Mouse (Mus musculus) brain, embryonic 18.5 days (tissue): ENCODE measurements around the gene Timm10b.

Experiments
- DNase-seq: peaks from one replicate; pipeline ENCODE4 v3.0.0-alpha.2; 2012; ENCODE audit warnings: low read depth, low spot score

The Timm10b gene

GRCm38 (mm10) chr7:105639756-105640155, at the start of gene Timm10b:
Gene Timm10b, plus strand, starts transcription at chr7:105640056.
- DNase-seq = no peak

- no peak for DNase-seq
These were observed 49.8 kb upstream of the Timm10b start for GRCm38 (mm10) chr7:105590097-105590496.

GRCm38 (mm10) chr7:105602860-105603623, 36.8 kb upstream of the Timm10b start:
- DNase-seq = no peak

- DNase-seq = no peak
These were observed 31.4 kb upstream of the Timm10b start for GRCm38 (mm10) chr7:105608467-105608866.

GRCm38 (mm10) chr7:105611767-105612166, 28.1 kb upstream of the Timm10b start:
- DNase-seq = no peak

- DNase-seq = no peak
These were observed 25.5 kb upstream of the Timm10b start for GRCm38 (mm10) chr7:105614400-105614799.

- DNase-seq = no peak
These were observed 24.1 kb upstream of the Timm10b start for GRCm38 (mm10) chr7:105615720-105616119.

- no peak for DNase-seq
These were observed 23.3 kb upstream of the Timm10b start for GRCm38 (mm10) chr7:105616561-105616960.

- no peak for DNase-seq
These were observed 22.0 kb upstream of the Timm10b start for GRCm38 (mm10) chr7:105617810-105618209.

- no peak for DNase-seq
These were observed 20.2 kb upstream of the Timm10b start for GRCm38 (mm10) chr7:105619701-105620100.

GRCm38 (mm10) chr7:105621053-105621452, 18.8 kb upstream of the Timm10b start:
- DNase-seq = no peak

- no peak for DNase-seq
These were observed 18.1 kb upstream of the Timm10b start for GRCm38 (mm10) chr7:105621646-105622292.

- DNase-seq = no peak
These were observed 14.5 kb upstream of the Timm10b start for GRCm38 (mm10) chr7:105625397-105625796.

GRCm38 (mm10) chr7:105628633-105629032, 11.2 kb upstream of the Timm10b start:
- no peak for DNase-seq

GRCm38 (mm10) chr7:105632551-105632972, 7.3 kb upstream of the Timm10b start:
- no peak for DNase-seq

- DNase-seq = peak; percentile 71
These were observed 6.6 kb upstream of the Timm10b start, which contains the start of gene Trim3 for GRCm38 (mm10) chr7:105633127-105633800. Gene Trim3, minus strand, starts transcription at chr7:105633571.

GRCm38 (mm10) chr7:105633801-105634135, 6.1 kb upstream of the Timm10b start:
- no peak for DNase-seq

- DNase-seq = no peak
These were observed 5.5 kb upstream of the Timm10b start for GRCm38 (mm10) chr7:105634272-105634920.

- DNase-seq = no peak
These were observed 4.1 kb upstream of the Timm10b start for GRCm38 (mm10) chr7:105635726-105636125.

- DNase-seq = no peak
These were observed 1.1 kb upstream of the Timm10b start for GRCm38 (mm10) chr7:105638776-105639175.

GRCm38 (mm10) chr7:105639304-105639703, 552 bp upstream of the Timm10b start:
- no peak for DNase-seq
